Mouse (Mus musculus) bone marrow, adult 2 months (tissue): Measurements from ENCODE around the gene Gm7534. TPM values are rescaled to one million over a fixed set of nuclear protein-coding genes. Genes with fewer than 3 reads are reported as not detected.
"Not testable (repeated sequence)": the region's sequence is repeated elsewhere in the genome, so short reads cannot be mapped to it uniquely, and the experiment has no call there.

Experiments
- H3K27ac ChIP-seq: fragments of 200-500 bp; 2 replicates; pipeline ENCODE4 v1.5.1; 2012; ENCODE audit warnings: low read depth, mild to moderate bottlenecking, control low read depth, inconsistent platforms, low read length; ENCODE audit not compliant: control insufficient read depth, poor library complexity, insufficient read depth
- H3K4me1 ChIP-seq: fragments of 200-500 bp; 2 replicates; pipeline ENCODE4 v1.6.1; 2011; ENCODE audit warnings: low read length; ENCODE audit not compliant: control insufficient read depth, insufficient read depth
- H3K4me3 ChIP-seq: fragments of 200-500 bp; replicated peaks from 2 replicates; pipeline ENCODE3; 2011; ENCODE audit warnings: mild to moderate bottlenecking, low read depth, low read length, control low read depth; ENCODE audit not compliant: control insufficient read depth
- CTCF ChIP-seq: fragments of 200-500 bp; IDR thresholded peaks from 2 replicates; pipeline ENCODE4 v1.5.1; 2011; ENCODE audit warnings: low read length, control low read depth; ENCODE audit not compliant: control insufficient read depth, insufficient read depth
- POLR2A ChIP-seq: fragments of 200-500 bp; IDR thresholded peaks from 2 replicates; pipeline ENCODE4 v1.6.1; 2011; ENCODE audit warnings: low read depth, mild to moderate bottlenecking, control low read depth, low read length, borderline replicate concordance; ENCODE audit not compliant: control insufficient read depth
- WGBS: fragments of 180-500 bp; shearing (Covaris S2); methylation state at CpG from one replicate; pipeline ENCODE4 v1.1.7; 2018; 5-methylcytosine and 5-hydroxymethylcytosine counted together
- polyA plus RNA-seq: library from polyadenylated mRNA; stranded (reverse); fragments of >200 nt; gene quantifications from 2 replicates; pipeline ENCODE4 v1.2.4, GENCODE M21; 2011; ENCODE audit warnings: low replicate concordance; ENCODE audit not compliant: missing spikeins, insufficient read depth, insufficient read length

Gm7534 gene
- polyA plus RNA-seq, 1 experiment, result not detected

DNA sequence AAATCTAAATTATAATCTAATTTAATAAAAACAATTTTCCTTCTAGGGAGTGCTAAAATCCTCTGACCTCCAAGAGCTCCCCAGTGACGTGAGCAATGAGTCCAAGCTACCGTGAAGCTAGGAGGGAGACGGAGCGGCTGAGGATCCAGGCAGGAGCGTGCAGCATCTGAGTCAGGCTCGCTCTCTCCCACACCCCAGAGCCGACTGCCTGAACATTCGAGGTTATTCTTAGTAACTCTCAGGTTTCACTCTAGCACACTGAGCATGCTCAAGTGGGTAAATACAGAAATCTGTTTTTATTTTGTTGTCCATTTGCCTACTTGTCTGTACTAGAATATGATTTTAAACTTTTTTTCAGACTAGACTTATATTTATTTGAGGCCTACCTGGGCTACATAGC, 46.1 kb downstream of the Gm7534 start:
- 89% methylated on average over 8 of the region's 8 CpGs for WGBS
- Histone ChIP-seq H3K4me1 (peaks cover 2% of the 10 kb centered on the region; the same call in 1 of the 2 replicates), H3K4me3 (no peak overlapping the region), H3K27ac (no peak overlapping the region)
- TF ChIP-seq POLR2A, result no peak
- no peak for TF ChIP-seq CTCF

DNA sequence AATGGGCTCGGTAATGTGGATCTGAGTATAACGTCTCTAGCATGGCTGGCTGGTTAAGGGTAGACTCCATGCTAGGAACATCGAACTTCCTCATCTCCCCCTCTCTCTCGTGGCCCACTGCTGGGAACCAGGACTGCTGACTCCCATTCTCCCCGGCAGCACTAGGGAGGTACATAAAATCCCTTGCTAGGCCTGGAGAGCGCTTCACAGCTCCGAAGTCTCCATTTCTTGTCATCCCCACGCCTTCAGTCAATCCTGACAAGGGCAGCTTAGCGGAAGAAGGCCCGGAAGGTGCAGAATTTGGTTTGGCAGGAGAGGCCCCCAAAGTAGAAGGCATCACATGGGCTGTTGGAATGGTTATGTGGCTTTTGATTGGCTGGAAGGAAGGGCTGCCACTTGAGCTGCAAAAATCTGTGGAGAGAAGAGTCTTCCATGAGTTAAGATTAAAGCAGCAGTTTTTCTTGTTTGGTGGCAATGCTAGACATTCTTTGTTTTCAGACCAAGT, 46.8 kb downstream of the Gm7534 start:
- 87% methylated on average over 10 of the region's 10 CpGs for WGBS
- H3K27ac ChIP-seq, result no peak overlapping the region
- H3K4me3 ChIP-seq, result no peak overlapping the region
- TF ChIP-seq POLR2A (no peak), CTCF (no peak)
- H3K4me1 ChIP-seq, result peaks cover 2% of the 10 kb centered on the region; the same call in 1 of the 2 replicates

GRCm38 (mm10) chr4:134155531-134155930, 47.3 kb downstream of the Gm7534 start:
- Histone ChIP-seq H3K27ac (no peak overlapping the region), H3K4me1 (peaks cover 2% of the 10 kb centered on the region; the same call in 1 of the 2 replicates), H3K4me3 (no peak overlapping the region)
- TF ChIP-seq CTCF (no peak), POLR2A (no peak)
- 90% methylated on average over 6 of the region's 6 CpGs for WGBS

DNA sequence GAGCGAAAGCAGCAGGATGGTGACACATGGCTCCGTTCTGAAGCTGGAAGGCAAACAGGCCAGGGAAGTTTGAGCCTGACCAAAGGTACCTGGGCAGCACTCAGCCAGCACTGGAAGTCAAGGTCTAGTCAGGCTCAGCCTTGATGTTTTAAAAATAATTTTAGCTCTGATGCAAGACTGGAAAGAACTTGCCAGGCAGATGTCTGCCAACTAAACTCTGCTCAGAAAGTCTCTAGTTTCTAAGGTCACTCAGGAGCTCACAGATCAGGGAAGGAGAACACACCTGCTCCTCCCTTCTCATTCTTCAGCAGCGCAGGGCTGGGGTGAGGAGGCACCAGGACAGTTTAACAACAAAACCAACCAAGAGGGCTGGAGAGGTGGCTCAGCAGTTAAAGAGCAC, 48.5 kb downstream of the Gm7534 start:
- Histone ChIP-seq H3K4me3 (no peak overlapping the region), H3K4me1 (peaks cover 2% of the 10 kb centered on the region; the same call in 1 of the 2 replicates), H3K27ac (no peak overlapping the region)
- 93% methylated on average over 3 of the region's 3 CpGs for WGBS
- TF ChIP-seq POLR2A (no peak), CTCF (no peak)

GRCm38 (mm10) chr4:134153656-134154055, 49.1 kb downstream of the Gm7534 start:
- no peak overlapping the region for H3K4me3 ChIP-seq
- TF ChIP-seq CTCF (no peak), POLR2A (no peak)
- WGBS, result 90% methylated on average over 3 of the region's 3 CpGs
- no peak overlapping the region for H3K27ac ChIP-seq
- no peaks in the 10 kb centered on the region; the same call in 1 of the 2 replicates for H3K4me1 ChIP-seq

GRCm38 (mm10) chr4:134152112-134152511, 50.7 kb downstream of the Gm7534 start:
- Histone ChIP-seq H3K4me3 (no peak overlapping the region), H3K4me1 (no peaks in the 10 kb centered on the region; the same call in 1 of the 2 replicates), H3K27ac (no peak overlapping the region)
- WGBS, result 95% methylated on average over 3 of the region's 3 CpGs
- TF ChIP-seq POLR2A, result no peak
- TF ChIP-seq CTCF, result no peak

- Histone ChIP-seq H3K4me1 (no peaks in the 10 kb centered on the region), H3K4me3 (no peak overlapping the region), H3K27ac (no peak overlapping the region)
- WGBS, result 70% methylated on average over 4 of the region's 4 CpGs
- no peak for TF ChIP-seq CTCF
- no peak for TF ChIP-seq POLR2A
These were observed 53.4 kb downstream of the Gm7534 start for GRCm38 (mm10) chr4:134149389-134149788.

DNA sequence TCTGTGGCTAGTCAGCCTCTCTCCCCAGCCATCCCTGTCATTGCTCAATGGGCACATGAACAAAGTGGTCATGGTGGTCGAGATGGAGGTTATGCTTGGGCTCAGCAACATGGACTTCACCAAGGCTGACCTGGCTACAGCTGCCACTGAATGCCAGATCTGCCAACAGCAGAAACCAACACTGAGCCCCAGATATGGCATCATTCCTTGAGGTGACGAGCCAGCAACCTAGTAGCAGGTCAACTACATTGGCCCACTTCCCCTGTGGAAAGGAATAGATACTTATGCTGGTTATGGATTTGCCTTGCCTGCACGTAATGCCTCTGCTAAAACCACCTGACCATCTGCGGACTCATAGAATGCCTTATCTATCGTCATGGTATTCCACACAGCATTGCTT, 58.5 kb downstream of the Gm7534 start:
- H3K27ac ChIP-seq, H3K4me1 ChIP-seq, H3K4me3 ChIP-seq: not testable (repeated sequence)
- WGBS, result 86% methylated on average over 5 of the region's 5 CpGs

Other genes starting within 250 kb of the Gm7534 start
- 320 and 322 TPM in 2 replicates for gene Hmgn2, start 234.4 kb downstream of the Gm7534 start, polyA plus RNA-seq
- gene Dhdds, start 202.1 kb downstream of the Gm7534 start, polyA plus RNA-seq, result 20.6 and 30.2 TPM in 2 replicates
- gene Lin28a, start 184.2 kb downstream of the Gm7534 start, polyA plus RNA-seq, result 3.6 and 29.6 TPM in 2 replicates
- gene Zfp683, start 149.2 kb downstream of the Gm7534 start, polyA plus RNA-seq, result 1.0 TPM in 1 of 2 replicates, not detected in the other
- 4.6 TPM in 1 of 2 replicates, not detected in the other for gene Crybg2, start 142.2 kb downstream of the Gm7534 start, polyA plus RNA-seq
- 270 and 801 TPM in 2 replicates for gene Cd52, start 107.9 kb downstream of the Gm7534 start, polyA plus RNA-seq
- 3.3 and 13.7 TPM in 2 replicates for gene Ubxn11, start 100.4 kb downstream of the Gm7534 start, polyA plus RNA-seq
- 299 and 416 TPM in 2 replicates for gene Sh3bgrl3, start 74.2 kb downstream of the Gm7534 start, polyA plus RNA-seq
- gene Cep85, start 15.9 kb downstream of the Gm7534 start, polyA plus RNA-seq, result 16.4 and 22.7 TPM in 2 replicates
- not detected in 2 replicates for gene Catsper4, start 24.4 kb upstream of the Gm7534 start, polyA plus RNA-seq
- gene Cnksr1, start 35.4 kb upstream of the Gm7534 start, polyA plus RNA-seq, result not detected in 2 replicates
- not detected in 2 replicates for gene E130218I03Rik, start 40.7 kb upstream of the Gm7534 start, polyA plus RNA-seq
- 2.6 and 8.0 TPM in 2 replicates for gene Zfp593, start 42.6 kb upstream of the Gm7534 start, polyA plus RNA-seq
- gene Gm30191, start 43.9 kb upstream of the Gm7534 start, polyA plus RNA-seq, result not detected in 2 replicates
- 5.2 and 7.5 TPM in 2 replicates for gene Grrp1, start 51.1 kb upstream of the Gm7534 start, polyA plus RNA-seq
- gene Pdik1l, start 84.9 kb upstream of the Gm7534 start, polyA plus RNA-seq, result 4.9 and 5.2 TPM in 2 replicates
- 1.1 TPM in 1 of 2 replicates, not detected in the other for gene Trim63, start 112.1 kb upstream of the Gm7534 start, polyA plus RNA-seq
- gene Slc30a2, start 140.2 kb upstream of the Gm7534 start, polyA plus RNA-seq, result 4.0 TPM in 1 of 2 replicates, not detected in the other
- gene Extl1, start 180.8 kb upstream of the Gm7534 start, polyA plus RNA-seq, result 0.23 and 3.3 TPM in 2 replicates
- 5.8 and 8.8 TPM in 2 replicates for gene Pafah2, start 193.3 kb upstream of the Gm7534 start, polyA plus RNA-seq